Mouse (Mus musculus) embryo, embryonic 11.5 days (tissue): Measurements from ENCODE around the gene Map4k3.
A peak's percentile ranks its signal among the peaks of the same experiment; 100 is the strongest.

Source experiments
- DNase-seq: peaks from one replicate; pipeline ENCODE4 v3.0.0-alpha.2; 2012; ENCODE audit warnings: low read depth, low spot score

The Map4k3 gene

GRCm38 (mm10) chr17:80729825-80730224 is 1.5 kb upstream of the Map4k3 start:
- DNase-seq: no peak

GRCm38 (mm10) chr17:80729080-80729749 is 930 bp upstream of the Map4k3 start:
- no peak for DNase-seq

GRCm38 (mm10) chr17:80727341-80727951 is 839 bp downstream of the Map4k3 start:
- DNase-seq: peak; percentile 41

- no peak for DNase-seq
Observed at GRCm38 (mm10) chr17:80726821-80727220, 1.5 kb downstream of the Map4k3 start.

- DNase-seq: no peak
Observed at GRCm38 (mm10) chr17:80723092-80723491, 5.2 kb downstream of the Map4k3 start.

- no peak for DNase-seq
Observed at GRCm38 (mm10) chr17:80721670-80722069, 6.6 kb downstream of the Map4k3 start.

- no peak for DNase-seq
Observed at GRCm38 (mm10) chr17:80719309-80719708, 9.0 kb downstream of the Map4k3 start.

- DNase-seq: no peak
Observed at GRCm38 (mm10) chr17:80718243-80718642, 10.0 kb downstream of the Map4k3 start.

GRCm38 (mm10) chr17:80713588-80713987 is 14.7 kb downstream of the Map4k3 start:
- no peak for DNase-seq

- peak; percentile 23 for DNase-seq
Observed at GRCm38 (mm10) chr17:80709921-80710838, 18.1 kb downstream of the Map4k3 start.

- no peak for DNase-seq
Observed at GRCm38 (mm10) chr17:80708803-80709202, 19.5 kb downstream of the Map4k3 start.

- no peak for DNase-seq
Observed at GRCm38 (mm10) chr17:80707176-80707575, 21.1 kb downstream of the Map4k3 start.

- no peak for DNase-seq
Observed at GRCm38 (mm10) chr17:80706608-80707007, 21.7 kb downstream of the Map4k3 start.

- DNase-seq: no peak
Observed at GRCm38 (mm10) chr17:80701687-80702086, 26.6 kb downstream of the Map4k3 start.

GRCm38 (mm10) chr17:80698930-80699329 is 29.4 kb downstream of the Map4k3 start:
- no peak for DNase-seq

GRCm38 (mm10) chr17:80698191-80698901 is 29.9 kb downstream of the Map4k3 start:
- DNase-seq: no peak

GRCm38 (mm10) chr17:80696956-80697355 is 31.3 kb downstream of the Map4k3 start:
- no peak for DNase-seq

- DNase-seq: no peak
Observed at GRCm38 (mm10) chr17:80696210-80696609, 32.1 kb downstream of the Map4k3 start.

- no peak for DNase-seq
Observed at GRCm38 (mm10) chr17:80693707-80694106, 34.6 kb downstream of the Map4k3 start.

GRCm38 (mm10) chr17:80692183-80692582 is 36.1 kb downstream of the Map4k3 start:
- DNase-seq: no peak

- no peak for DNase-seq
Observed at GRCm38 (mm10) chr17:80688701-80689100, 39.6 kb downstream of the Map4k3 start.

- DNase-seq: no peak
Observed at GRCm38 (mm10) chr17:80686066-80686465, 42.2 kb downstream of the Map4k3 start.
